Mouse (Mus musculus): ENCODE results near the gene Cd7. TPM values are rescaled to one million over a fixed set of nuclear protein-coding genes. Genes with fewer than 3 reads are reported as not detected.

Cd7 gene
- total RNA-seq (2012; rRNA removed) = 0.27 and 0.63 TPM in 2 replicates

- no peak within 1 kb of the TSS for H3K4me3 ChIP-seq (ENCODE audit: insufficient read depth in 1 of 2, low read depth in 1 of 2, low read length in 2 of 2, poor library complexity in 1 of 2, severe bottlenecking in 1 of 2)
- TF ChIP-seq MAFK (IDR thresholded peaks at IDR 0.05; ENCODE audit: insufficient read depth, low read depth, low read length) (0 out of 2 replicates have a peak, but pooled peaks have one; percentile 4), ZNF384 (IDR thresholded peaks at IDR 0.05; ENCODE audit: low read depth, low read length) (no peak)
- H3K4me1 ChIP-seq (ENCODE audit: control insufficient read depth in 2 of 2, insufficient read depth in 2 of 2, low read length in 2 of 2, poor library complexity in 1 of 2) = peaks cover 0 to 5% of the 10 kb centered on the region in 2 experiments; a peak in 1 of 4 replicates
- no peak within 1 kb of the TSS for H3K9ac ChIP-seq (ENCODE audit: insufficient read depth, low read depth, low read length, poor library complexity, severe bottlenecking)
- H3K36me3 ChIP-seq (ENCODE audit: control insufficient read depth, insufficient read depth, low read length, poor library complexity, severe bottlenecking) = no peaks in the 10 kb centered on the region
- no peak within 1 kb of the TSS for H3K27ac ChIP-seq (ENCODE audit: insufficient read depth, low read depth, low read length, poor library complexity, severe bottlenecking)
- DNase-seq (ENCODE audit: low read depth, low spot score) = no peak
- no peaks in the 10 kb centered on the region for H3K9me3 ChIP-seq (ENCODE audit: control insufficient read depth, insufficient read depth, low read depth, low read length)
- in situ Hi-C loops (cut with MboI; ENCODE audit: low sequenced_read_pairs in 2 of 2, unreplicated experiment in 2 of 2) = no loop called here
Measured at GRCm38 (mm10) chr11:121039302-121039701, at the start of gene Cd7. Gene Cd7, minus strand, starts transcription at chr11:121039418.

- Histone ChIP-seq H3K9ac (ENCODE audit: insufficient read depth, low read depth, low read length, poor library complexity, severe bottlenecking) (no peak overlapping the region), H3K4me3 (ENCODE audit: insufficient read depth in 1 of 2, low read depth in 1 of 2, low read length in 2 of 2, poor library complexity in 1 of 2, severe bottlenecking in 1 of 2) (no peak overlapping the region), H3K4me1 (ENCODE audit: control insufficient read depth in 2 of 2, insufficient read depth in 2 of 2, low read length in 2 of 2, poor library complexity in 1 of 2) (no peaks in the 10 kb centered on the region), H3K27ac (ENCODE audit: insufficient read depth, low read depth, low read length, poor library complexity, severe bottlenecking) (no peak overlapping the region), H3K9me3 (ENCODE audit: control insufficient read depth, insufficient read depth, low read depth, low read length) (no peaks in the 10 kb centered on the region), H3K36me3 (ENCODE audit: control insufficient read depth, insufficient read depth, low read length, poor library complexity, severe bottlenecking) (no peaks in the 10 kb centered on the region)
- TF ChIP-seq HCFC1 (IDR thresholded peaks at IDR 0.05; ENCODE audit: borderline replicate concordance, insufficient read depth, low read length) (no peak), ZNF384 (IDR thresholded peaks at IDR 0.05; ENCODE audit: low read depth, low read length) (no peak), MAFK (IDR thresholded peaks at IDR 0.05; ENCODE audit: insufficient read depth, low read depth, low read length) (no peak), ZC3H11A (IDR thresholded peaks at IDR 0.05; ENCODE audit: borderline replicate concordance, low read depth, low read length) (no peak), CHD2 (IDR thresholded peaks at IDR 0.05; ENCODE audit: low read depth, low read length) (no peak)
- DNase-seq (ENCODE audit: low read depth, low spot score) = no peak
- in situ Hi-C loops (cut with MboI; ENCODE audit: low sequenced_read_pairs in 2 of 2, unreplicated experiment in 2 of 2) = no loop called here
Measured at GRCm38 (mm10) chr11:121088997-121089396, 49.8 kb upstream of the Cd7 start.

- no peak for TF ChIP-seq ZNF384 (IDR thresholded peaks at IDR 0.05; ENCODE audit: low read depth, low read length)
Measured at GRCm38 (mm10) chr11:121086296-121086695, 47.1 kb upstream of the Cd7 start.

GRCm38 (mm10) chr11:121085181-121085580 lies 46.0 kb upstream of the Cd7 start:
- DNase-seq (ENCODE audit: low read depth, low spot score) = no peak
- TF ChIP-seq HCFC1 (IDR thresholded peaks at IDR 0.05; ENCODE audit: borderline replicate concordance, insufficient read depth, low read length) (no peak), ZC3H11A (IDR thresholded peaks at IDR 0.05; ENCODE audit: borderline replicate concordance, low read depth, low read length) (no peak), MAFK (IDR thresholded peaks at IDR 0.05; ENCODE audit: insufficient read depth, low read depth, low read length) (no peak), CHD2 (IDR thresholded peaks at IDR 0.05; ENCODE audit: low read depth, low read length) (no peak), ZNF384 (IDR thresholded peaks at IDR 0.05; ENCODE audit: low read depth, low read length) (no peak)
- H3K9ac ChIP-seq (ENCODE audit: insufficient read depth, low read depth, low read length, poor library complexity, severe bottlenecking) = no peak overlapping the region

More at GRCm38 (mm10) chr11:121086296-121086695, 47.1 kb upstream of the Cd7 start:
- no peak for DNase-seq (ENCODE audit: low read depth, low spot score)
- H3K4me1 ChIP-seq (ENCODE audit: control insufficient read depth in 2 of 2, insufficient read depth in 2 of 2, low read length in 2 of 2, poor library complexity in 1 of 2) = no peaks in the 10 kb centered on the region
- no peak overlapping the region for H3K4me3 ChIP-seq (ENCODE audit: insufficient read depth in 1 of 2, low read depth in 1 of 2, low read length in 2 of 2, poor library complexity in 1 of 2, severe bottlenecking in 1 of 2)
- no peak overlapping the region for H3K27ac ChIP-seq (ENCODE audit: insufficient read depth, low read depth, low read length, poor library complexity, severe bottlenecking)
- no peak overlapping the region for H3K9ac ChIP-seq (ENCODE audit: insufficient read depth, low read depth, low read length, poor library complexity, severe bottlenecking)
- in situ Hi-C loops (cut with MboI; ENCODE audit: low sequenced_read_pairs in 2 of 2, unreplicated experiment in 2 of 2) = no loop called here
- no peaks in the 10 kb centered on the region for H3K9me3 ChIP-seq (ENCODE audit: control insufficient read depth, insufficient read depth, low read depth, low read length)
- H3K36me3 ChIP-seq (ENCODE audit: control insufficient read depth, insufficient read depth, low read length, poor library complexity, severe bottlenecking) = no peaks in the 10 kb centered on the region

GRCm38 (mm10) chr11:121082857-121083500 lies 43.8 kb upstream of the Cd7 start:
- no peaks in the 10 kb centered on the region for H3K4me1 ChIP-seq (ENCODE audit: control insufficient read depth in 2 of 2, insufficient read depth in 2 of 2, low read length in 2 of 2, poor library complexity in 1 of 2)
- no peak for DNase-seq (ENCODE audit: low read depth, low spot score)
- in situ Hi-C loops (cut with MboI; ENCODE audit: low sequenced_read_pairs in 2 of 2, unreplicated experiment in 2 of 2) = no loop called here
- H3K9ac ChIP-seq (ENCODE audit: insufficient read depth, low read depth, low read length, poor library complexity, severe bottlenecking) = no peak overlapping the region
- no peaks in the 10 kb centered on the region for H3K9me3 ChIP-seq (ENCODE audit: control insufficient read depth, insufficient read depth, low read depth, low read length)
- H3K27ac ChIP-seq (ENCODE audit: insufficient read depth, low read depth, low read length, poor library complexity, severe bottlenecking) = no peak overlapping the region
- H3K36me3 ChIP-seq (ENCODE audit: control insufficient read depth, insufficient read depth, low read length, poor library complexity, severe bottlenecking) = no peaks in the 10 kb centered on the region
- TF ChIP-seq ZNF384 (IDR thresholded peaks at IDR 0.05; ENCODE audit: low read depth, low read length) (no peak), MAFK (IDR thresholded peaks at IDR 0.05; ENCODE audit: insufficient read depth, low read depth, low read length) (no peak), HCFC1 (IDR thresholded peaks at IDR 0.05; ENCODE audit: borderline replicate concordance, insufficient read depth, low read length) (no peak), ZC3H11A (IDR thresholded peaks at IDR 0.05; ENCODE audit: borderline replicate concordance, low read depth, low read length) (no peak), CHD2 (IDR thresholded peaks at IDR 0.05; ENCODE audit: low read depth, low read length) (no peak)
- H3K4me3 ChIP-seq (ENCODE audit: insufficient read depth in 1 of 2, low read depth in 1 of 2, low read length in 2 of 2, poor library complexity in 1 of 2, severe bottlenecking in 1 of 2) = no peak overlapping the region

More at GRCm38 (mm10) chr11:121085181-121085580, 46.0 kb upstream of the Cd7 start:
- Histone ChIP-seq H3K9me3 (ENCODE audit: control insufficient read depth, insufficient read depth, low read depth, low read length) (no peaks in the 10 kb centered on the region), H3K27ac (ENCODE audit: insufficient read depth, low read depth, low read length, poor library complexity, severe bottlenecking) (no peak overlapping the region), H3K4me1 (ENCODE audit: control insufficient read depth in 2 of 2, insufficient read depth in 2 of 2, low read length in 2 of 2, poor library complexity in 1 of 2) (no peaks in the 10 kb centered on the region), H3K4me3 (ENCODE audit: insufficient read depth in 1 of 2, low read depth in 1 of 2, low read length in 2 of 2, poor library complexity in 1 of 2, severe bottlenecking in 1 of 2) (no peak overlapping the region), H3K36me3 (ENCODE audit: control insufficient read depth, insufficient read depth, low read length, poor library complexity, severe bottlenecking) (no peaks in the 10 kb centered on the region)
- in situ Hi-C loops (cut with MboI; ENCODE audit: low sequenced_read_pairs in 2 of 2, unreplicated experiment in 2 of 2) = no loop called here

Data from ES-E14 (cell line).